Mouse (Mus musculus): Measurements from ENCODE around the gene Iqsec1. TPM values are rescaled to one million over a fixed set of nuclear protein-coding genes. Genes with fewer than 3 reads are reported as not detected.

Iqsec1 gene
- polyA plus RNA-seq, 1 experiment from 2014 or later: 16.1 TPM

DNA sequence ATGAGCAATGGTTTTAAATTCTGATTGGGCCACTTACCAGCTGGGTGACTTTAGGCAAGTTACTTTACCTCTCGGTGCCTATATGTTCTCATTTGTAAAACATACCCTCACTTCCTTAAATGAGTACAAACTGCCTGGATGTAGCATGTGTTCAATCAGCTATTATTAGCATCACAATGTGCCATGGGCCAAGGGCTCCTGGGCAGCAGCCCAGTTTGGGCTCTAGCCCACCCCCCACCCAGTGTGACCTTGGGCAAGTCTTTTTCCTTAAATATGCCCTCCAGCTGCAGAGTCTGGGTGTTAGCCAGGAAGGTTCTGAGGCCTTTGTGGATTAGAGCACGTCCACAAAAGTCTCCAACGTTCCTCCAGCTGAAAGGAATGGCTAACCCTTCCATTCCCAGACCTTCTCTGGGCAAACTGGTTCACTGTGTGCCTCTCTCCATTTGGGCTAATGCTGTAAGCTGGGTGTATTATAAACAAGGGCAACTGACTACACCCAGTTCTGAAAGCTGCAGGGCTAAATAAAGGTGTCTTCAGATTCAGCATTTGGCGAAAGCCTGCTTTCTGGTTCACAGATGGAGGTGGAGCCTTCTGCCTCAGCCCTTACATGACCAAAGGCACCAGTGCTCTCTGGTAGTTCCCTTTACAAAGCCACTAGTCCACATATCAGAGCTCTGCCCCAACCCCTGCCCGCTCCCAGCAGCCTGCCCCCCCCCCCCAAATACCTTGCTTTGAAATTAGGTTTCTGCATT lies 101.3 kb downstream of the Iqsec1 start:
- 0 out of 2 replicates have a peak, but pooled peaks cover 6% of the 10 kb centered on the region for H3K4me1 ChIP-seq (ENCODE audit: control insufficient read depth, insufficient read depth, low read length)
- H3K27me3 ChIP-seq (ENCODE audit: control insufficient read depth, insufficient read depth, low read length): no peaks in the 10 kb centered on the region
- no peak overlapping the region for H3K4me2 ChIP-seq (replicated peaks; ENCODE audit: low read depth, low read length)
- H3K9me3 ChIP-seq (ENCODE audit: control insufficient read depth, low read length): no peaks in the 10 kb centered on the region
- no peak overlapping the region for H3K9ac ChIP-seq (ENCODE audit: low read depth, low read length)
- no peak for ATAC-seq (ENCODE audit: low FRiP score, low TSS enrichment)
- H3K27ac ChIP-seq (ENCODE audit: low read depth, low read length): no peak overlapping the region
- WGBS: 71% methylated on average over 5 of the region's 5 CpGs
- no peak overlapping the region for H3K4me3 ChIP-seq (ENCODE audit: low read length)
- H3K36me3 ChIP-seq (ENCODE audit: control insufficient read depth, insufficient read depth, low read length): no peaks in the 10 kb centered on the region

GRCm38 (mm10) chr6:90885626-90886025 lies 102.9 kb downstream of the Iqsec1 start:
- Histone ChIP-seq H3K27ac (ENCODE audit: low read depth, low read length) (no peak overlapping the region), H3K4me3 (ENCODE audit: low read length) (no peak overlapping the region), H3K36me3 (ENCODE audit: control insufficient read depth, insufficient read depth, low read length) (no peaks in the 10 kb centered on the region), H3K4me1 (ENCODE audit: control insufficient read depth, insufficient read depth, low read length) (0 out of 2 replicates have a peak, but pooled peaks cover 6% of the 10 kb centered on the region), H3K27me3 (ENCODE audit: control insufficient read depth, insufficient read depth, low read length) (no peaks in the 10 kb centered on the region), H3K4me2 (replicated peaks; ENCODE audit: low read depth, low read length) (no peak overlapping the region), H3K9ac (ENCODE audit: low read depth, low read length) (no peak overlapping the region), H3K9me3 (ENCODE audit: control insufficient read depth, low read length) (no peaks in the 10 kb centered on the region)
- ATAC-seq (ENCODE audit: low FRiP score, low TSS enrichment): no peak
- WGBS: 84% methylated on average over 1 of the region's 1 CpGs

- no peaks in the 10 kb centered on the region for H3K36me3 ChIP-seq (ENCODE audit: control insufficient read depth, insufficient read depth, low read length)
- no peak overlapping the region for H3K4me2 ChIP-seq (replicated peaks; ENCODE audit: low read depth, low read length)
- no peak for ATAC-seq (ENCODE audit: low FRiP score, low TSS enrichment)
- no peak overlapping the region for H3K4me3 ChIP-seq (ENCODE audit: low read length)
- H3K9me3 ChIP-seq (ENCODE audit: control insufficient read depth, low read length): no peaks in the 10 kb centered on the region
- H3K27me3 ChIP-seq (ENCODE audit: control insufficient read depth, insufficient read depth, low read length): no peaks in the 10 kb centered on the region
- 0 out of 2 replicates have a peak, but pooled peaks cover 6% of the 10 kb centered on the region for H3K4me1 ChIP-seq (ENCODE audit: control insufficient read depth, insufficient read depth, low read length)
- 20% methylated on average over 1 of the region's 1 CpGs for WGBS
- H3K27ac ChIP-seq (ENCODE audit: low read depth, low read length): no peak overlapping the region
- no peak overlapping the region for H3K9ac ChIP-seq (ENCODE audit: low read depth, low read length)
Measured at GRCm38 (mm10) chr6:90884631-90885030, 103.9 kb downstream of the Iqsec1 start.

DNA sequence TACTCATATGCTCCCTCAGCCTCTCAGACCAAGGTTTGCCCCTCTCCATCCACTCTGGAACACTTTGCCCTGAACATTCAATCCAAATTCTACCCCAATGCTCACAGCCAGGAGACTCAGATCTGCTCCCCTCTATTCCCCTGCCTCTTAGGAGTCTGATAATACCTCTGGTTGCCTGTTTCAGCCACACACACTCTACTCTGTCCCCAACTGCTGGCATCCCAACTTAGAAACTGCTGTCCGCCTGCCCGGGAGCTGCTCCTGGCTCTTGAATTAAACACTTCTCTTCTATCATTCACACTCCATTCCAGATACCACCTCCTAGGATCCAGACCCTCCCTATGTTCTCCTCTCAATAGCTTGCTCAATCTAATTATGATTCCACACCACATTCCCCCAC lies 107.5 kb downstream of the Iqsec1 start:
- H3K9ac ChIP-seq (ENCODE audit: low read depth, low read length): no peak overlapping the region
- 0 out of 2 replicates have a peak, but pooled peaks cover 6% of the 10 kb centered on the region for H3K4me1 ChIP-seq (ENCODE audit: control insufficient read depth, insufficient read depth, low read length)
- H3K27me3 ChIP-seq (ENCODE audit: control insufficient read depth, insufficient read depth, low read length): no peaks in the 10 kb centered on the region
- no peaks in the 10 kb centered on the region for H3K36me3 ChIP-seq (ENCODE audit: control insufficient read depth, insufficient read depth, low read length)
- no peak overlapping the region for H3K4me2 ChIP-seq (replicated peaks; ENCODE audit: low read depth, low read length)
- no peak for ATAC-seq (ENCODE audit: low FRiP score, low TSS enrichment)
- no peaks in the 10 kb centered on the region for H3K9me3 ChIP-seq (ENCODE audit: control insufficient read depth, low read length)
- H3K4me3 ChIP-seq (ENCODE audit: low read length): no peak overlapping the region
- no peak overlapping the region for H3K27ac ChIP-seq (ENCODE audit: low read depth, low read length)
- 89% methylated on average over 2 of the region's 2 CpGs for WGBS

DNA sequence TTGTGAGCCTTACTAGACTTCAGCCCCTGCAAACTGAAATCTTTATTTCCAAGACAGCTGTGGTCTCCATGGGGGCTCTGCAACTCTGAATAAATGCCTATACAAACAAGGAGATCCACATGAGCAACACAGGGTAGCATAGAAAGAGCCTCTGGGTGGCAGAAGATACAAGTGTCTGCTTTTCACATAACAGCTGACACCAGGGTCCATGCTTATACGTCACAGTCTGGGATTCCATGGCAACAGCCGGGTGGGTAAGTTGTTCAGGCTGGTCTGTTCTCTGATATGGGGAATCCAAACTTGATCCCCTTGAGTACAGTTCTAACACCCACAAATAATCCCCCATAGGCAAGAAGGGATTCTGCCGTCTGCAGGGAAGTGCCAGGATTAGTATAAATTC lies 108.1 kb downstream of the Iqsec1 start:
- no peaks in the 10 kb centered on the region for H3K27me3 ChIP-seq (ENCODE audit: control insufficient read depth, insufficient read depth, low read length)
- H3K36me3 ChIP-seq (ENCODE audit: control insufficient read depth, insufficient read depth, low read length): no peaks in the 10 kb centered on the region
- H3K4me3 ChIP-seq (ENCODE audit: low read length): no peak overlapping the region
- no peak for ATAC-seq (ENCODE audit: low FRiP score, low TSS enrichment)
- no peaks in the 10 kb centered on the region for H3K9me3 ChIP-seq (ENCODE audit: control insufficient read depth, low read length)
- H3K4me2 ChIP-seq (replicated peaks; ENCODE audit: low read depth, low read length): no peak overlapping the region
- no peak overlapping the region for H3K9ac ChIP-seq (ENCODE audit: low read depth, low read length)
- no peak overlapping the region for H3K27ac ChIP-seq (ENCODE audit: low read depth, low read length)
- 0 out of 2 replicates have a peak, but pooled peaks cover 6% of the 10 kb centered on the region for H3K4me1 ChIP-seq (ENCODE audit: control insufficient read depth, insufficient read depth, low read length)
- WGBS: 58% methylated on average over 3 of the region's 3 CpGs

GRCm38 (mm10) chr6:90871581-90871980 lies 116.9 kb downstream of the Iqsec1 start:
- Histone ChIP-seq H3K27ac (ENCODE audit: low read depth, low read length) (no peak overlapping the region), H3K27me3 (ENCODE audit: control insufficient read depth, insufficient read depth, low read length) (no peaks in the 10 kb centered on the region), H3K36me3 (ENCODE audit: control insufficient read depth, insufficient read depth, low read length) (no peaks in the 10 kb centered on the region), H3K9me3 (ENCODE audit: control insufficient read depth, low read length) (no peaks in the 10 kb centered on the region), H3K4me3 (ENCODE audit: low read length) (no peak overlapping the region), H3K4me2 (replicated peaks; ENCODE audit: low read depth, low read length) (no peak overlapping the region), H3K9ac (ENCODE audit: low read depth, low read length) (no peak overlapping the region), H3K4me1 (ENCODE audit: control insufficient read depth, insufficient read depth, low read length) (no peaks in the 10 kb centered on the region)
- WGBS: 90% methylated on average over 8 of the region's 8 CpGs
- no peak for ATAC-seq (ENCODE audit: low FRiP score, low TSS enrichment)

- no peaks in the 10 kb centered on the region for H3K9me3 ChIP-seq (ENCODE audit: control insufficient read depth, low read length)
- H3K4me2 ChIP-seq (replicated peaks; ENCODE audit: low read depth, low read length): no peak overlapping the region
- ATAC-seq (ENCODE audit: low FRiP score, low TSS enrichment): no peak
- no peaks in the 10 kb centered on the region for H3K27me3 ChIP-seq (ENCODE audit: control insufficient read depth, insufficient read depth, low read length)
- H3K27ac ChIP-seq (ENCODE audit: low read depth, low read length): no peak overlapping the region
- no peak overlapping the region for H3K4me3 ChIP-seq (ENCODE audit: low read length)
- no peak overlapping the region for H3K9ac ChIP-seq (ENCODE audit: low read depth, low read length)
- H3K4me1 ChIP-seq (ENCODE audit: control insufficient read depth, insufficient read depth, low read length): no peaks in the 10 kb centered on the region
- 81% methylated on average over 3 of the region's 3 CpGs for WGBS
- no peaks in the 10 kb centered on the region for H3K36me3 ChIP-seq (ENCODE audit: control insufficient read depth, insufficient read depth, low read length)
Measured at GRCm38 (mm10) chr6:90868033-90868432, 120.5 kb downstream of the Iqsec1 start.

DNA sequence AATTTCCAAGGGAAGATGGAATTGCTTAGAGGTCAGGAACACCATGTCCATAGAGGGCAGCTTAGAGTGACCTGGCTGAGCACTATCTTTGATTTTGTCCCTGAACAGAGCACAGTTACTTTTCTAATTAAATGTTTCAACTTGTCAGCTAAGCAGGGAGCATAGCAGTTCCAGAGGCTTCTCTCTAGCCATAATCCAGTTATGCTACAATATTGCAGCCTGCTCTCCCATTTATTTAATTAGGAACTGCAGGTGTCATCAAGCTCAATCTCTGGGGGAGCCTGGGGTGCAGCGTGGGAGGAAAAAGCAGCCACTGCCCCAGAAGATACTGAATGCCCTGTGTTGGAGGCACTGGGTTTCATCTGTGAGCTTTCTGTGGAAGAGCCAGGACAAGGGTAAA lies 127.1 kb downstream of the Iqsec1 start:
- WGBS: 85% methylated on average over 1 of the region's 1 CpGs
- H3K27ac ChIP-seq (ENCODE audit: low read depth, low read length): no peak overlapping the region

DNA sequence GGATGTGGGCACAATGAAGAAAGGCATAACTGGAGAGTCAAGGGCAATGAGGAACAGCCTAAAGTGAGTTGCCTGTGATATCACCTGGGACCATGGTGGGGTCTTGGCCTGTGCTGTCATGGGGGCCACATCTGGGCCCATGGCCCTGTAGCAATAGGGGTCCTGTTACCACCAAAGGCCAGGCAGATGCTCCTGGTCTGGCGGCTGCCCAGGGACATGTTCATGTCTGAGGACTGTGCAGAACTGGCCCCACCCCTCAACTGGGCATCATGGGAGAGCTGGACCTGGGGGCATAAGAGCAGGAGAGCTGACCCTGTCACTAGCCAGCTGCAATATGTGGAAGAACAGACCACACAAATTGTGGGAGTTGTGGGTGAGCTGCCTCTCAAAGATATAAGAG lies 130.6 kb downstream of the Iqsec1 start:
- H3K4me2 ChIP-seq (replicated peaks; ENCODE audit: low read depth, low read length): no peak overlapping the region
- no peaks in the 10 kb centered on the region for H3K4me1 ChIP-seq (ENCODE audit: control insufficient read depth, insufficient read depth, low read length)
- H3K9me3 ChIP-seq (ENCODE audit: control insufficient read depth, low read length): no peaks in the 10 kb centered on the region
- no peak overlapping the region for H3K9ac ChIP-seq (ENCODE audit: low read depth, low read length)
- ATAC-seq (ENCODE audit: low FRiP score, low TSS enrichment): no peak
- H3K27ac ChIP-seq (ENCODE audit: low read depth, low read length): no peak overlapping the region
- 100% methylated on average over 1 of the region's 1 CpGs for WGBS
- H3K36me3 ChIP-seq (ENCODE audit: control insufficient read depth, insufficient read depth, low read length): no peaks in the 10 kb centered on the region
- H3K4me3 ChIP-seq (ENCODE audit: low read length): no peak overlapping the region
- no peaks in the 10 kb centered on the region for H3K27me3 ChIP-seq (ENCODE audit: control insufficient read depth, insufficient read depth, low read length)

More for the DNA sequence above, 127.1 kb downstream of the Iqsec1 start:
- Histone ChIP-seq H3K4me1 (ENCODE audit: control insufficient read depth, insufficient read depth, low read length) (no peaks in the 10 kb centered on the region), H3K36me3 (ENCODE audit: control insufficient read depth, insufficient read depth, low read length) (no peaks in the 10 kb centered on the region), H3K9ac (ENCODE audit: low read depth, low read length) (no peak overlapping the region), H3K4me3 (ENCODE audit: low read length) (no peak overlapping the region), H3K9me3 (ENCODE audit: control insufficient read depth, low read length) (no peaks in the 10 kb centered on the region), H3K4me2 (replicated peaks; ENCODE audit: low read depth, low read length) (no peak overlapping the region), H3K27me3 (ENCODE audit: control insufficient read depth, insufficient read depth, low read length) (no peaks in the 10 kb centered on the region)
- ATAC-seq (ENCODE audit: low FRiP score, low TSS enrichment): no peak

Measured in kidney, embryonic 14.5 days (tissue).